Mouse (Mus musculus) mesoderm, embryonic 11.5 days (tissue): ENCODE results near the gene Helb.
A peak's percentile ranks its signal among the peaks of the same experiment; 100 is the strongest.

ENCODE experiments used
- DNase-seq: peaks from one replicate; pipeline ENCODE4 v3.0.0-alpha.2; 2012; ENCODE audit warnings: low read depth, low spot score

The Helb gene

GRCm38 (mm10) chr10:120095136-120095535, 17.7 kb downstream of the Helb start:
- DNase-seq, result no peak

DNA sequence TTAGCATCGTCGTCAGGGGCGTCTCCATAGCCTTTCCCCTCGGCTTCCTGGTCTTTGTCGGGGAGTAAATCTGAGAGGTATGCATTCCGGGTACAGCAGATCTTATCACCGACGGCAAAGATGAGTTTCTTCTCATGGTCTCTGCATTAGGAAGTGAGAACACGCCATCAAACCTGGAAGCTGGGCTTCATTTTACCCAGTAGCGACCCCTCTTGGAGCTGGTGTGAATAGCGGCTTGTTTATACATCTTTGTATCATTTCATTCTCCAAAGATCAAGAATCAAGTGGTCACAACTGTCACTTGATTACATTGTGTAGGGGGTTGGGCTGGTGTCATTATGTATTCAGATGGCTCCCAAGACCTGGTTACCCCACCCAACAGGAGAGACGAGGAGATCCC, 20.2 kb downstream of the Helb start:
- no peak for DNase-seq

DNA sequence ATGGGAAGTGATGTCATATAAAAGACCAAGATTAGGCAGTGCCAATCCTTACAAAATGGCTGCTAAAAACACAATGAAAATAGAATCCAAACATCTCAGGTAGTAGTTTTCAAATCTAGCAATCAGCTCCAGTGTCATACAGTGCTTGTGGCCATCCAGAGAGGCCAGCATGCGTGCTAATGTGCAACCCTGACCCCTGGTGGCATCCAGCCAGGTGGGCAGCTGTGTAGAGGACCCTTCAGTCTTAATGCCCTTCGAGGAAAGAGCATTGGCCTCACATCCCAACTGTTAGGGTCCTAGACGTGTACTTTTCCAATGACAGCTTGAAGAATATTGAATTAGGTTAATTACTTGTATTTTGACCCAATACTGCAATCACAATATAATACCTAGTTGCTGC, 34.9 kb downstream of the Helb start:
- DNase-seq, result no peak

- DNase-seq, result no peak
These were observed 46.5 kb downstream of the Helb start for GRCm38 (mm10) chr10:120066319-120066718.

DNA sequence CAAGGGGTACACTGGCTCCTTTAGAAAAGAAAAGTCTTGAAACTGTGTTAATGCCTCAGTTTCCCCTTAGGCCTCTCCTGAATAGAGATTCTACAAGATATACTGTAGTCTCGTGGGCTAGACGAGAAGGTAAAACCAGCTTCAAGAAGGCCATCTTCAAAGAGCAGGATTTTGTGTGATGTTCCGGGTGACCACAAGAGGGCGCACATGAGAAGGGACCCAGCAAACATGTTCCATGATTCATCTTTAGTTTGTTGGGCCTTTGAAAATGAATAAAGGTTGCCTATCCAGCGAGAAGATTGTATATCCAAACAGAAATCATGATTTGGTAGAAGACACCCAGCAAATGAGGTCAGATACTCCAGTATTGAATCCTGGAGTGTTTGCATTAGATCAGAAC, 48.4 kb downstream of the Helb start:
- DNase-seq, result peak; percentile 64

DNA sequence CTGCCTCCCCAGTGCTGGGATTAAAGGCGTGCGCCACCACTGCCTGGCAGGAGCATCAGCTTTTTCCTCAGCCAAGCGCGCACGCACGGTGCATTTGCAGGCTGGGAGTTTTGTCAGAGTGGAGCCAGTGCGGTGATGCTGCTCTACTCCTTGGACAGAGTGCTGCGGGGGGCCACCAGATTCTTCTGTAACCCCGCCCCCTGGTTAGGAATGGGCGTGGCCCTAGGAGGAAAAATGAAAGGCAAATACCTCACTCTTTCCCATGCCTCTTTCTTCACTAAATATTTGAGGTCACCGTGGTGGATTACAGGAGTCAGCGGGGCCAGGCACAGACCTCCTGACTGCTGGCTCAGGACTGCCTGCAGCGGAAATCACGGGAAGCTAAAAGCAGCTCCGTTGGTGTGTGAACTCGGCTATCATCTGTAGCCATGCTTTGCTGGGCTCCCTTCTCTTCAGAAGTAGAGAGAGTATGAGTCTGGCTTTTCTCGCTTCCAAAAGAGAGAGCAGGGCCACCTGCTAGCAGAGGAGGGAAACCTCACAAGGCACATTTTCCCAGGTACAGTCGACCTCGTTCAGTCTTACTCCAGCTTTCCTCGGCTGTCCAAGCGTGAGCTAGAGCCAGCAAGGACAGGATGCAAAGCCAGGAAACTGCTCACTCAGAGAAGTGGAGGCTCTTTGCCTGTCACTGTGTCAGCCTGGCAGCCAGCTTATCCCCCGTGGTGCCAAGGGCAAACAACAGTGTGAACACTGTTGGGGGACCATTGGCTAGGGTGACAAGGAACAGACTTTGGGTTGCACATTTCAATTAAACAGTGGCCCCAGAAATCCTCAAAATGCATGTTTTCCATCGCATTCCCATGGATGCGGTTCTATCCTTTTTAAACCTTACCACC, 51.3 kb downstream of the Helb start:
- no peak for DNase-seq

DNA sequence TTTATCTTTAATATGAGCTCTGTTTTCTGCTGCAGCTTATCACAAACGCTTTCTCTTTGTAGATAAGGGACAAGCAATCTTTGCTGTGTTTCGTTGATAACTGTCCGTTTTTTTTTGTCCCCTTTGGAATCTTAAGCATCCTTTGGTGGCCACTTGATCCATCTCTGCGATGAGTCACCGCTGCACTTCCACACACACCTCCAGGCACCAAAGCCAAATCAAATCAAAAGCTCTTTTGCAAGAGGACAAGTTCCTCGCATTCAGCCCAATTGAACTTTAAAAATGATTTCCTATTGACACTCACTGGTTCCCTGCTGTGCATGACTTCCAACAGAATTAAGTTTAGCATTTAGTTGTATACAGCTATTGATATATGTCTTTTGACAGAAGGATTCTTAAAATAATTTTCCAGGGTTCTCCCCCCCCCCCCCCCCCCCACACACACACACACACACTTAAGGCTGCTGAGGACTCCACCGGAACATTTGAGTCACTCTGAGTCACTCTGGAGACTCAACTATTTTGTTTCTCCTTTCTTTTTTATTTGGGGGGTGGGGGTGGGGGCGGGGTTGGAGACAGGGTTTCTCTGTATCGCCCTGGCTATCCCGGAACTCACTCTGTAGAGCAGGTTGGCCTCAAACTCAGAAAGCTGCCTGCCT, 52.1 kb downstream of the Helb start:
- no peak for DNase-seq

DNA sequence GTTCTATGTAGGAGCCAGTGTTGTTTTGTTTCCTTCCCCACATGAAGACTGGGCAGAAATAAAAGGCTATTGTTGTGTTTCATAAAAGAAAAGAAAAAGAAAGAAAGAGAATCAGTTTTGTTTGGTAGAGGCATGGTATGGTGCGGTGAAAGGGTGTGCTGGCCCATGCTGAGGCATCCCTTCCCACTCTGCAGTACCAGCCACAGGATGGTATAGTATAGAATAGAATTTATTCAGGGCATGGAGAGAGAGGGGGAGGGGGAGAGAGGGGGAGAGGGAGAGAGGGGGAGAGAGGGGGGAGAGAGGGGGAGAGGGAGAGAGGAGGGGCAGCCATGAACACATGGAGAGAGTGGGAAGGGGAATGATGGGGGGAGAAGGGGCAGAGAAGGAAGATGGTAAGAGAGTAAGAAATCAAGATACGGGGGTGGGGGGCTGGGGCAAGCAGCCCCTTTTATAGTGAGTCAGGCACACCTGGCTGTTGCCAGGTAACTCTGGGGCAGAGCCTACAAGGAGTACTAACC, 68.0 kb downstream of the Helb start:
- no peak for DNase-seq

DNA sequence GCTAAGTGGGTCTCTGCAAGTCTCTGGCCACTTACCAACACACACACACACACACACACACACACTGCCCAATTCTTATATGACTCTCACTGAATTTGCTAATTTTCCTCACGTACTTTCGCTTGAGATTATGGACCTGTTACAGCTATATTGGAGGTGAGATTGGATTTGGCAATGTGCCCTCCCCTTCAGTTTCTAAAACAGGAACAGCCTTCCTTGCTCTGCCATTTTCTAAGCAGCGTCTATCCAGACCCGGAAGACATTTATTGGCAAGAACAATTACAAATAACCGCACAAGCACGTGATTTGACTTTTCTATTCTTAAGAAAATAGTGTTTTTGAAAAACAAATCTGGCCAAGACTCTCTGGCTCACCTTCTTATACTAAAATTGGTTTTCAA, 68.5 kb downstream of the Helb start:
- no peak for DNase-seq

- no peak for DNase-seq
These were observed 74.6 kb downstream of the Helb start for GRCm38 (mm10) chr10:120038194-120038593.

DNA sequence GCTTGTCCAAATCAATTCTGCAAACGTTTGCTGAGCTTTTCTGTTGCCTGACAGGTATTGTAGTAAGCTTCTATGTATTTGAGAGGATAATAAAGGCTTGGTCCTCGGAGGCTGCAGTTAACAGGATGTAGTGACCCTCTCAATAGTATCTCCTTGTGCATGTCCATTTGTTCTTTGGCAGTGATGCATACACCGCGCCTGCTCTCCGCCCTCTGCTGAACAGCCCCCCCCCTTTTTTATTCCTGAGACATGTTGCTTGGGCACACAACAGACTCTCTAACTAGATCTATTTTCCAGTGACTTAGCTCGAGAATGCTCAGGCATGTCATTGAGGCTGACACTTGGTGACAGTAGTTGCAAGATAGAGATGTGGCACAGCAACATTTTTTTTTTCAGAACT, 77.0 kb downstream of the Helb start:
- no peak for DNase-seq

GRCm38 (mm10) chr10:120035211-120035733, 77.5 kb downstream of the Helb start:
- DNase-seq, result no peak

GRCm38 (mm10) chr10:120033866-120034265, 78.9 kb downstream of the Helb start:
- DNase-seq, result no peak
